Mouse (Mus musculus): Measurements from ENCODE around the gene Gnaz. TPM values are rescaled to one million over a fixed set of nuclear protein-coding genes. Genes with fewer than 3 reads are reported as not detected.

The Gnaz gene
- polyA plus RNA-seq, 1 experiment: 82.8 TPM

GRCm38 (mm10) chr10:74952830-74953443, 14.0 kb upstream of the Gnaz start:
- TF ChIP-seq CTCF (IDR thresholded peaks at IDR 0.05; ENCODE audit: extremely low read depth, insufficient read depth, low read length): no peak
- TF ChIP-seq POLR2A (IDR thresholded peaks at IDR 0.05; ENCODE audit: extremely low read depth, insufficient read depth, low read length): no peak
- H3K4me1 ChIP-seq (ENCODE audit: control insufficient read depth, insufficient read depth, low read length): peaks cover 5% of the 10 kb centered on the region
- H3K27ac ChIP-seq (ENCODE audit: insufficient read depth, low read length): peak overlapping the region; percentile 54
- no peak overlapping the region for H3K4me3 ChIP-seq (ENCODE audit: insufficient read depth, low read length)

GRCm38 (mm10) chr10:74964380-74964779, 2.6 kb upstream of the Gnaz start:
- TF ChIP-seq POLR2A (IDR thresholded peaks at IDR 0.05; ENCODE audit: extremely low read depth, insufficient read depth, low read length): no peak
- TF ChIP-seq CTCF (IDR thresholded peaks at IDR 0.05; ENCODE audit: extremely low read depth, insufficient read depth, low read length): no peak
- Histone ChIP-seq H3K27ac (ENCODE audit: insufficient read depth, low read length) (no peak overlapping the region), H3K4me3 (ENCODE audit: insufficient read depth, low read length) (no peak overlapping the region), H3K4me1 (ENCODE audit: control insufficient read depth, insufficient read depth, low read length) (peaks cover 3% of the 10 kb centered on the region)

GRCm38 (mm10) chr10:74967651-74968267, 782 bp downstream of the Gnaz start:
- Histone ChIP-seq H3K4me1 (ENCODE audit: control insufficient read depth, insufficient read depth, low read length) (peaks cover 5% of the 10 kb centered on the region), H3K27ac (ENCODE audit: insufficient read depth, low read length) (peak overlapping the region; percentile 68; the same call in 1 of the 2 replicates), H3K4me3 (ENCODE audit: insufficient read depth, low read length) (peak overlapping the region; percentile 68)
- TF ChIP-seq POLR2A (IDR thresholded peaks at IDR 0.05; ENCODE audit: extremely low read depth, insufficient read depth, low read length) (no peak), CTCF (IDR thresholded peaks at IDR 0.05; ENCODE audit: extremely low read depth, insufficient read depth, low read length) (no peak)

- no peak overlapping the region; the same call in 1 of the 2 replicates for H3K4me3 ChIP-seq (ENCODE audit: insufficient read depth, low read length)
These were observed 2.3 kb downstream of the Gnaz start for GRCm38 (mm10) chr10:74969266-74969665.

GRCm38 (mm10) chr10:74973026-74973425, 6.0 kb downstream of the Gnaz start:
- H3K4me1 ChIP-seq (ENCODE audit: control insufficient read depth, insufficient read depth, low read length): peaks cover 8% of the 10 kb centered on the region
- no peak for TF ChIP-seq CTCF (IDR thresholded peaks at IDR 0.05; ENCODE audit: extremely low read depth, insufficient read depth, low read length)
- H3K4me3 ChIP-seq (ENCODE audit: insufficient read depth, low read length): no peak overlapping the region
- H3K27ac ChIP-seq (ENCODE audit: insufficient read depth, low read length): no peak overlapping the region

More at GRCm38 (mm10) chr10:74969266-74969665, 2.3 kb downstream of the Gnaz start:
- H3K4me1 ChIP-seq (ENCODE audit: control insufficient read depth, insufficient read depth, low read length): peaks cover 5% of the 10 kb centered on the region
- no peak for TF ChIP-seq POLR2A (IDR thresholded peaks at IDR 0.05; ENCODE audit: extremely low read depth, insufficient read depth, low read length)
- TF ChIP-seq CTCF (IDR thresholded peaks at IDR 0.05; ENCODE audit: extremely low read depth, insufficient read depth, low read length): no peak
- no peak overlapping the region for H3K27ac ChIP-seq (ENCODE audit: insufficient read depth, low read length)

- Histone ChIP-seq H3K27ac (ENCODE audit: insufficient read depth, low read length) (no peak overlapping the region), H3K4me1 (ENCODE audit: control insufficient read depth, insufficient read depth, low read length) (peaks cover 7% of the 10 kb centered on the region; the same call in 1 of the 2 replicates), H3K4me3 (ENCODE audit: insufficient read depth, low read length) (no peak overlapping the region)
- TF ChIP-seq POLR2A (IDR thresholded peaks at IDR 0.05; ENCODE audit: extremely low read depth, insufficient read depth, low read length) (no peak), CTCF (IDR thresholded peaks at IDR 0.05; ENCODE audit: extremely low read depth, insufficient read depth, low read length) (no peak)
These were observed 8.6 kb downstream of the Gnaz start for GRCm38 (mm10) chr10:74975626-74976025.

GRCm38 (mm10) chr10:74976429-74976828, 9.5 kb downstream of the Gnaz start:
- Histone ChIP-seq H3K27ac (ENCODE audit: insufficient read depth, low read length) (no peak overlapping the region), H3K4me1 (ENCODE audit: control insufficient read depth, insufficient read depth, low read length) (peaks cover 7% of the 10 kb centered on the region; the same call in 1 of the 2 replicates), H3K4me3 (ENCODE audit: insufficient read depth, low read length) (no peak overlapping the region)
- no peak for TF ChIP-seq POLR2A (IDR thresholded peaks at IDR 0.05; ENCODE audit: extremely low read depth, insufficient read depth, low read length)
- TF ChIP-seq CTCF (IDR thresholded peaks at IDR 0.05; ENCODE audit: extremely low read depth, insufficient read depth, low read length): no peak

- TF ChIP-seq CTCF (IDR thresholded peaks at IDR 0.05; ENCODE audit: extremely low read depth, insufficient read depth, low read length) (no peak), POLR2A (IDR thresholded peaks at IDR 0.05; ENCODE audit: extremely low read depth, insufficient read depth, low read length) (no peak)
- H3K27ac ChIP-seq (ENCODE audit: insufficient read depth, low read length): no peak overlapping the region
- peaks cover 7% of the 10 kb centered on the region; the same call in 1 of the 2 replicates for H3K4me1 ChIP-seq (ENCODE audit: control insufficient read depth, insufficient read depth, low read length)
- H3K4me3 ChIP-seq (ENCODE audit: insufficient read depth, low read length): no peak overlapping the region
These were observed 11.1 kb downstream of the Gnaz start for GRCm38 (mm10) chr10:74978056-74978455.

GRCm38 (mm10) chr10:74981159-74981558, 14.2 kb downstream of the Gnaz start:
- H3K4me1 ChIP-seq (ENCODE audit: control insufficient read depth, insufficient read depth, low read length): peaks cover 4% of the 10 kb centered on the region; the same call in 1 of the 2 replicates
- TF ChIP-seq CTCF (IDR thresholded peaks at IDR 0.05; ENCODE audit: extremely low read depth, insufficient read depth, low read length) (no peak), POLR2A (IDR thresholded peaks at IDR 0.05; ENCODE audit: extremely low read depth, insufficient read depth, low read length) (no peak)
- no peak overlapping the region for H3K4me3 ChIP-seq (ENCODE audit: insufficient read depth, low read length)
- no peak overlapping the region for H3K27ac ChIP-seq (ENCODE audit: insufficient read depth, low read length)

GRCm38 (mm10) chr10:74983176-74983575, 16.2 kb downstream of the Gnaz start:
- Histone ChIP-seq H3K4me1 (ENCODE audit: control insufficient read depth, insufficient read depth, low read length) (peaks cover 10% of the 10 kb centered on the region), H3K4me3 (ENCODE audit: insufficient read depth, low read length) (no peak overlapping the region), H3K27ac (ENCODE audit: insufficient read depth, low read length) (no peak overlapping the region)
- TF ChIP-seq CTCF (IDR thresholded peaks at IDR 0.05; ENCODE audit: extremely low read depth, insufficient read depth, low read length) (no peak), POLR2A (IDR thresholded peaks at IDR 0.05; ENCODE audit: extremely low read depth, insufficient read depth, low read length) (no peak)
